Mouse (Mus musculus) WW6 (cell line): ENCODE results near the gene Mgarp.
"Not testable (repeated sequence)": the region's sequence is repeated elsewhere in the genome, so short reads cannot be mapped to it uniquely, and the experiment has no call there.

Experiments
- DNase-seq: peaks from one replicate; pipeline ENCODE4 v3.0.0-alpha.2; 2013; ENCODE audit warnings: low read depth, low spot score

Mgarp gene

GRCm38 (mm10) chr3:51396219-51397068 is at the start of gene Mgarp:
Gene Mgarp, minus strand, starts transcription at chr3:51396738.
- peak; percentile 75 for DNase-seq

- no peak for DNase-seq
Measured at GRCm38 (mm10) chr3:51434871-51435595, 38.5 kb upstream of the Mgarp start.

GRCm38 (mm10) chr3:51434364-51434763 is 37.8 kb upstream of the Mgarp start:
- not testable (repeated sequence) for DNase-seq

GRCm38 (mm10) chr3:51425394-51425793 is 28.9 kb upstream of the Mgarp start:
- no peak for DNase-seq

- DNase-seq, result no peak
Measured at GRCm38 (mm10) chr3:51421921-51422320, 25.4 kb upstream of the Mgarp start.

- DNase-seq, result no peak
Measured at GRCm38 (mm10) chr3:51417966-51418365, 21.4 kb upstream of the Mgarp start.

- DNase-seq, result no peak
Measured at GRCm38 (mm10) chr3:51417485-51417884, 20.9 kb upstream of the Mgarp start.

GRCm38 (mm10) chr3:51417135-51417458 is 20.6 kb upstream of the Mgarp start:
- DNase-seq, result no peak

- no peak for DNase-seq
Measured at GRCm38 (mm10) chr3:51416364-51417134, 20.0 kb upstream of the Mgarp start.

GRCm38 (mm10) chr3:51416073-51416363 is 19.5 kb upstream of the Mgarp start:
- no peak for DNase-seq

- peak; percentile 82 for DNase-seq
Measured at GRCm38 (mm10) chr3:51415098-51416072, 18.8 kb upstream of the Mgarp start, which contains the start of gene Naa15. Gene Naa15, plus strand, starts transcription at chr3:51415148.

GRCm38 (mm10) chr3:51413276-51413675 is 16.7 kb upstream of the Mgarp start:
- no peak for DNase-seq

- no peak for DNase-seq
Measured at GRCm38 (mm10) chr3:51412457-51412856, 15.9 kb upstream of the Mgarp start.

- peak; percentile 90 for DNase-seq
Measured at GRCm38 (mm10) chr3:51408561-51409183, 12.1 kb upstream of the Mgarp start, which contains the start of gene Ndufc1. Gene Ndufc1, minus strand, starts transcription at chr3:51408988.

- DNase-seq, result no peak
Measured at GRCm38 (mm10) chr3:51407870-51408560, 11.5 kb upstream of the Mgarp start.

- no peak for DNase-seq
Measured at GRCm38 (mm10) chr3:51402628-51403027, 6.1 kb upstream of the Mgarp start.

- DNase-seq, result not testable (repeated sequence)
Measured at GRCm38 (mm10) chr3:51402054-51402453, 5.5 kb upstream of the Mgarp start.

- no peak for DNase-seq
Measured at GRCm38 (mm10) chr3:51400682-51401081, 4.1 kb upstream of the Mgarp start.

GRCm38 (mm10) chr3:51399531-51399930 is 3.0 kb upstream of the Mgarp start:
- DNase-seq, result no peak

GRCm38 (mm10) chr3:51398667-51399066 is 2.1 kb upstream of the Mgarp start:
- DNase-seq, result no peak
